Mouse (Mus musculus) brain, adult 2 months (tissue): Measurements from ENCODE around the gene Spint2.

ENCODE experiments used
- DNase-seq: peaks from one replicate; pipeline ENCODE4 v3.0.0; 2011; ENCODE audit warnings: low read depth, low spot score

Gene Spint2

DNA sequence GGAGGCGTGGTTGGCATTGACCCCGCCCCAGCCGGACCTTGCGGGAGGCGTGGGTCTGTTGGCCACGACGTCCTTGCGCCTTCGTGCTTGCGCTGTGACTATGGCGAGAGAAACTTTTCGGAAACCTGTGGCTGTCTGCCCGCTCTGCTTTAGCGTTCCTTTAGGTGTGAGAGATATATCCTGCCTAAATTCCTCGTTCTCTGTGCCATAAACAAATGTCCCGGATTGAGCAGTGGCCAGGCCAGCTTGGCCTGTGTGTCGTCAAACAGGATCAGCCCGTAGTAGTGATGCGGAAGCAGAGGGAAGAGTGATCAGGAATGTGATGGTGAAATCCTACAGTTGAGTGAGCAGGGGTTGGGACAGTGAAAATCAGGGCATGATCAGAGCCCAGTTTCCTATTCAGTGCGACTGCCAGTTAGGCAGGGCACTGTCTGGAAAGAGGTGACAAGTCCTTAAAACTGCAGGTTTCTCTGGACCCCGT is 402 bp upstream of the Spint2 start:
- DNase-seq, result no peak

GRCm38 (mm10) chr7:29280801-29281200 is 911 bp downstream of the Spint2 start:
- no peak for DNase-seq

- no peak for DNase-seq
These were observed 1.8 kb downstream of the Spint2 start for GRCm38 (mm10) chr7:29279924-29280323.

DNA sequence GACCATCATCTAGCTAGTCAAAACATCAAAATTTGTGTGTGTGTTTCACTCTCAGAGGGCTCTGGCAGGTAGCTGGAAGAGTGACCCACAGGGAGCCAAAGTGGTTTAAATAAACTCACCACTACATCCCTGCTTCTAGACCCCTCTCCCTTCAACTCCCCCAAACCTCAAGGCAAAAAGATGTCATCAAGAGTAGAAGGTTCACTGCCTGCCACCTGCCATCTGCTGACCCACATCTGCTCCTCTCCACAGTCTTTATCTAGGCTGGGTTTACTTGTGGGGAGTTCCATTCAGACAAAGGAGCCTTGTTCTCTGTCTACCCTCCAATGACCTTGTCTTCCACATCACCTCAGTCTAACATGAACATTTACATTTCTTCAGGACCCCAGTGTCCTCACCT is 2.5 kb downstream of the Spint2 start:
- no peak for DNase-seq

DNA sequence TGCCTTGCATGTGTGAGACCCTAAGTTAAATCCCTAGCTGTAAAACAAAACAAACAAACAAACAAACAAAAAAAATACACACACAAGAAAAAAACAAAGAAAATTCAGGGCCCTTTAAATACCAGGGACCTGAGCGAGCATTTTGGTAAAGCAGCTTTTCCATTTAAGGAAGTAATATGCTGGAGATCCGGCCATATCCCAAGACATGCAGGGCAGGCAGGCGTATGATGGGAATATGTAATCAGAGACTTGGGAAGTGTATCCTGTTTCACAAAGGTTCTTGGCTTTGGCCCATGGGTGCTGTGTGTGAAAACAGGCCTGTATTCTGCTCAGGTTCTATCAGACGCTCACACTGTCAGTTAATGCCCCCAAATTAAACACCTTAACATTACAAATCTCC is 4.2 kb downstream of the Spint2 start:
- DNase-seq, result no peak

GRCm38 (mm10) chr7:29276715-29277114 is 5.0 kb downstream of the Spint2 start:
- DNase-seq, result no peak

DNA sequence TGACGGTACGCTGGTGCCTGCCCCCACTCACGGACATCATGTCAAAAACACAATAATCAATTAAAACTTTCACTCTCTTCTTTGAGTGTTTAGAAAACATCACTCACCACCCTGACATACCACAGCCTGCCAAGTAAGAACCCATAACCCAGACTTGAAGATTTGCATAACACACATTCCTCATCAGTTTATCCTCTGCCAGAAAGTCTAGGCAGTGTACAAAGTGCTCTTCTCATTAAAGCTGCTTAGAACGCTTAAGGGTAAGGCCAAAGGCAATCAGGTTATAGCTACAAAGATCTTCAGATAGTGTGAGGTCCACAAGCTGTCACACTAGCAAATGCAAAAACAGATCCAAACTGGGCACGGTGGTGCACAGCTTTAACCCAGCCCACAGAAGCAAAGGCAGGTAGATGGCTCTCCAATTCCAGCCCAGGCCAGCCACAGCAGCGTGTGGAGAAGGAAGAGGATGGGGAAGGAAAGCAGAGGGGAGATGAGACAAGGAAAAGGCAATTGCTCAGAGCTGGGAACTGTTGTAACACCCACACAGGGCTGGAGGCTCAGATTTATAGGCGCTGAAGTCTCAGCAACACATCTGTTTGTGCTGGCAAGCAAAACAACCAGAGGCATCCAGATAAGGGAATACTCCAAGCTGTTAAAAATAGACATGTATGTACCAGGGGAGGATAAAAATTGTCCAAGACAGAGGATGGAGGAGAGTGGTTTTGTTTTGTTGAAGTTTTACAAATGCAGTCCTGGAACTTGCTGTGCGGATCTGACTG is 9.8 kb downstream of the Spint2 start:
- DNase-seq, result peak; percentile 90

GRCm38 (mm10) chr7:29270445-29270844 is 11.3 kb downstream of the Spint2 start:
- no peak for DNase-seq

- DNase-seq, result no peak
These were observed 14.8 kb downstream of the Spint2 start for GRCm38 (mm10) chr7:29266931-29267330.

- DNase-seq, result no peak
These were observed 16.1 kb downstream of the Spint2 start for GRCm38 (mm10) chr7:29265636-29266035.

DNA sequence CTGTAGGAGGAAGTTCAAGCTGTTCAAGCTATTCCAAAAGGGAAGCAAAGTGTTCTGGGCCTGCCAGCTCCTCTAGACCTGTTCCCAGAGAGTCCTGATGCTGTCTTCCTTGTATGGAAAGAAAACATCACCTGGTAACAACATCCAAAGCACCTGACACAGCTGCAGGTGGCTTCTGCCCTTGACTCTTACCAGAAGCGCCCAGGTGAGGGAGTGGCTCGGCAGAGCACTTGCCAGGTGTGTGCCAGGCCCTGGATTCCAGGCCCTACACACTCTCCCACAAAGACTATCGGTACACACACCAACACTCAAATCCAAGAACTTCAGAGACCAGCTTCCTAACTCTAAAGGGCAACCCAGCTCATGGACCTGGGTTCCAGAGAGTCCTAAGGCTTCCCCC is 17.9 kb downstream of the Spint2 start:
- no peak for DNase-seq

- no peak for DNase-seq
These were observed 19.6 kb downstream of the Spint2 start for GRCm38 (mm10) chr7:29262151-29262550.

DNA sequence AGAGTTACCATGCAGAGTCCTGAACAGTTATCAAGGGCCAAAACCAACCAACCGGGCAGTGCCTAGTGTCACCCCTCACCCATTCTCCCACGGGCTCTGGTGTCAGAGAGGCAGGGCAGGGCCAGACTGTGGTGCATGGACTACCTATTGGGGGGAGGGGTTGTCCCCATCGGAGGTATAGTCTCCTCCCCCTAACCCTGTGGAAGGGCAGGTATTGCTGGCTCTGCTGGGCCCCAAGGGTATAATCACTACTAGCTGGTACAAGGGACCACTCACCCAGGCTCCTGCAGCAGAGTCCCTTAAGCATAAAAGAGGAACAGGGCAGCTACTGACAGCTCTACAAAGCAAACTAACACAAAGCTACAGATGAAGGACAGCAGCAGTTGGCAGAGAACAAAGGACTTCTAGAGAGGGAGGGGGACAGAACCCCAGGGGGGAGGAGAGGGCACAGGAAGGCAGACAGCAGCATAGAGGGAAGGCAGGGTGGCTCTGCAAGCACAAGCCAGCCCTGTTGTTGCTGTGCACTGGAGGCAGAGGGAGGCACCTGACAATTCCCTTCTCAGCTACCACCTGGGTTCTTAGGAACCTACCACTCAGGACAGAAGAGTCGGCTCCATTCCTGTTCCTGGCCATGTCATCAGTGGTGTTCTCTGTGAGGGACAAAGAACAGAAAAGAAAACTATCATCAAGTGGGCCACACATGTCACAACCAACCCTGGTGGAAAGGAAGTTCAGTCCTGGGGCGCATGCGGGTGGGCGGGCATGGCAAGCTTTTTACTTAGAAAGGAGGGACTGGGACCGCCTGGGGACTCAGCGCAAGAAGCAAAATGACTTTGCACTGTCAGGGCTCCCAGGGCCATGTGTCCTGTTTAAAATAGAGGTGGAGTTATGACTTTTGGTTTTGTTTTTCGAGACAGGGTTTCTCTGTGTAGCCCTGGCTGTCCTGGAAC is 21.7 kb downstream of the Spint2 start:
- DNase-seq, result no peak

GRCm38 (mm10) chr7:29257368-29257767 is 24.3 kb downstream of the Spint2 start:
- no peak for DNase-seq

- no peak for DNase-seq
These were observed 25.8 kb downstream of the Spint2 start for GRCm38 (mm10) chr7:29255875-29256274.

- DNase-seq, result no peak
These were observed 27.9 kb downstream of the Spint2 start for GRCm38 (mm10) chr7:29253842-29254241.

- DNase-seq, result no peak
These were observed 30.5 kb downstream of the Spint2 start for GRCm38 (mm10) chr7:29251166-29251565.

DNA sequence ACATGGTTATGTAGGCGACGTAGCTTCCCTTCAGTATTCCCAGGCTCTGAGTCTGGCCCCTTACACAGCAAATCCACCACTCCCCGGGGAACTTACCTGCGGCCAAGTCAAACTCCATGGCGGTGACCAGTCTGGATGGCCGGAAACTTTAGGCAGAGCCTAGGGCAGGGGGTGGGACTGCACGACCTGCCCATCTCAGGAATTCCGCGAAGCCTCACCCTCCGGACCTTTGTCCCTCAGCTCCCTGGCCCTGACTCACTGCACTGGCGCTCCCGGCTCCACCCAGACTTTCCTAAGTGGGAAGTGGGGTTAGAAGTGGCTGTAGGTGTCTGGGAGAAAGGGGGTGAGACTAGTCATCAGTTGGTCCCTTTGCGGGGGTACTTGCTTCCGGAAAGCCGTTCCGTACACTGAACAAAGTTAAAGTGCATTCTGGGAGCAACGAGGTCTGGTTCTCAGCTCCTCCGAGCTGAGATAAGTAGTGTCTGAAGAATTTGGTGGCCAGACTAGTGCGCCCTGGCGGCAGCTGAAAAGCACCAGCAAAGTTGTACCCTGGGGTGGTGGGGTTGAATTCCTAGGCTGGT is 33.4 kb downstream of the Spint2 start, which contains the start of gene 2200002D01Rik:
TSS of gene 2200002D01Rik (minus strand) at position 206 of the 581 bp plus-strand sequence.
- DNase-seq, result no peak

DNA sequence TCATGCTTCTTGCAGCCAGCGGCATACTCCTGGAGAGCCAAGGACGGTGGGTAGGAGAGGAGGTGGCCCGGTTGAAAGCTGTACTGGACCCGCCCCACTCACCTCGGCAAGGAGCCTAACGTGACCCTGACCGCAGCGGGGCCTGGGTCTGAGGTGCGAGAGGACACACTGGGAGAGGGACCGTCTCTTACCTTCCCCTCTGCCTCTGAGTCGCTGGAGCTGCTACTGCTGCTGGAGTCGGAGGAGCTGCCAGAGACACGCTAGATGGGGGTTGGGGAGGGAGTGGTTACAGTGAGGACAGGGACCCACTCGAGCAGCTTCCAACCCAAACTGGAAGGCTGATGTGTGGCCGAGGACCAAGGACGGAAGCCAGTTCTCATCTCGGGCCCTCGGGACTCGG is 34.0 kb downstream of the Spint2 start:
- no peak for DNase-seq

DNA sequence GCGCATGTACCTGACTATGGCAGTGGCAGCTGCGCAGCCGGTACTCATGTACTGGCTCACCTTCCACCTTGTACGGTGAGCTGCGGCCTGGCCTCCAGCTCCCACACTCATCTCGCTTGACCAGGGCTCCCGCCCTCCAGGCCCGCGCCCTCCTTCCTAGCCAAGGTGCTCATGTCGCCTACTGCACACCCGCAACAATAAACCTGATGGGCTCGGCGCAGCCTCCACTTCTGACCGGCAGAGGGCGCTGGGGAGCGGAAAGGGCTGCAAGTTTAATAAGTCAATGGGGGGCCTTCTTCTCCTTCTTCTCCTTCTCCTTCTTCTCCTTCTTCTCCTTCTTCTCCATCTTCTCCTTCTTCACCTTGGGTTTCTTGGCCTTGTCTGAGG is 34.4 kb downstream of the Spint2 start:
- peak; percentile 74 for DNase-seq

GRCm38 (mm10) chr7:29246619-29247313 is 34.9 kb downstream of the Spint2 start:
- no peak for DNase-seq
